Mouse (Mus musculus) right cerebral cortex, postnatal 25 days (tissue): Measurements from ENCODE around the gene Foxp4.
A peak's percentile ranks its signal among the peaks of the same experiment; 100 is the strongest.
"Not testable (repeated sequence)": the region's sequence is repeated elsewhere in the genome, so short reads cannot be mapped to it uniquely, and the experiment has no call there.

Experiments used
- DNase-seq: peaks from one replicate; pipeline ENCODE4 v3.0.0; 2022

Foxp4 gene

DNA sequence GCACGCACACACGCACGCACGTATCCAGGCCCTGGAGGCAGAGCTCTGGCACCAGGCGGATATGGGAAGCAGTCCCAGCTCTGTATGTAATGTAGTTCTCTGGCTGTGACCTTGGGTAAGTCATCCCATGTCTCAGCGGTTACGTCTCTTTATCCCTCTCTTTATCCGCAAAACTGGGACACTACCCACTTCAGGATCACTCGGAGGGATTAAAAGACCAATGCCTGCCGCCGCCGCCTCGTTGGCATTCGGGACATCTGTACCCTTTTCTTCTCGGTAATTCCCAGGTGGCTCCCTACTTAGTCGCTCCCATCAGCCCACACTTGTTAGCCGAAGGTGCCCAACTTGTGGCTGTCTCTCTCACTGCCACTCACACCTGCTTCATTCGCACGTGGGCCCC lies 35.2 kb downstream of the Foxp4 start:
- no peak for DNase-seq

DNA sequence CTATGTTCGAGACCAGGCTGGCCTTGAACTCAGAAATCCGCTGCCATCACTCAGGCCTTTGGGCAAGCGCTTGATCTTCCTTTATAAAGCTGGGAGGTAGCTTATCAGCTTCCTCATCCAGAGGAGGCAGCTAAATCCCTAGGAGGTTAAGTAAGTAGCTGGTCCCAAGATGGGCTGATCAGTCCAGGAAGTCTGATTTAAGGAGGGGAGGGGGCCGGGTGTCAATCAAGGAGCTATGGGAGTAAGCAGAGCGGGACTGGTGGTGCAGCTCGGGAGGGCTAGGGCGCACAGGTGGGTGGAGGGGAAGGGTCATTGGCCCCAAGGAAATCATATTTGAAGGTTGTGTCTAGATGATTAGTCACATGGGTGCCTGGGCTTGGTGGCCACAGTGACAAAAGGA lies 35.8 kb downstream of the Foxp4 start:
- DNase-seq = no peak

DNA sequence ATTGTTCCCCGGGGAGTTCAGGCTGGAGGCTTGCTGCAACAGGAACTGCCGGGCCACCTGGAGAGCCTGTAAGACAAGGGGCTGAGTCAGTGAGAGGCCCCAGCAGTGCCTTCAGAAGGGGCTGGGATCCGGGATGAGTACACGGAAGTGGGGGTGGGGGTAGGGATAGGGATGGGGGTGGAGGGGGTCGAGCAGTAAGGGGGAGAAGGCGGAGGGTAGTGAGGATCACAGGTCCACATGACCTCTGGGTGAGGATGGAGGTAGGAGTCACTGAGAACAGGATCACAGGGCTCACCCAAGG lies 36.3 kb downstream of the Foxp4 start:
- DNase-seq = no peak

DNA sequence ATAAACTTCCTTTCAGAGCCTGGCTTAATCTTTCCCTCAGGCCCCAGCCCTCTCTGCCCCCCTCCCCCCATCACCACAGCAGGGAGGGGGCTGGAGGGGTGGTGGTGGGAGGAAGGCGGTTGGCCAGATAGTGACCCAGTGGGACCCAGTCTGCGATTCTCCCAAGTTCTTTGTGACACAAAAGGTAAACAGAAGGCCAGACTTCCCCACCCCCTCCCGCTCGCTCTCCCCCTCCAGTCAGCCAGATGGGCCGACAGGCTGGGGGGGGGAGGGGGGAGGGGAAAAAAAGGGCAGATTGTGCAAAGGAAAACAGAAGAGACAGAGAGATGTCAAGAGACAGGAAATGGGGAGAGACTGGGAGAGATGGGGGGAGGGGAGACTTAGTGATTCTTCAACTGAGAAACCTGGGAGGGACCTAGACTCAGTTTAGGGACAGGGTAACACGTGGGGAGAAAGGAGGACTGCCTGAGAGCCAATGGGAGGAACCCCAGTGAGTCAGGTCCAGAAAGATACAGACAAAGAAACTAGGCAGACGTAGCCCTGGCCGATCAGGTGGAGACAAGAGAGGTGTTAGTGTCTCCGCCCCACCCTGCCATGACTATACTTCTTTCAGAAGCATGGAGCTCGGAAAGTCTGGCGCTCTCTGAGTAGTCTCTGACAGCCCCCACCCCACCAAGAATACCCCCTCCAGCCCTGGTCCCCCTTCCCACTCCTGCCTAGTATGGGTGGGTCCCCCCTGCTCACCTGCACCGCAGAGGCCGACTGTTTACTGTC lies 36.9 kb downstream of the Foxp4 start:
- DNase-seq = no peak

DNA sequence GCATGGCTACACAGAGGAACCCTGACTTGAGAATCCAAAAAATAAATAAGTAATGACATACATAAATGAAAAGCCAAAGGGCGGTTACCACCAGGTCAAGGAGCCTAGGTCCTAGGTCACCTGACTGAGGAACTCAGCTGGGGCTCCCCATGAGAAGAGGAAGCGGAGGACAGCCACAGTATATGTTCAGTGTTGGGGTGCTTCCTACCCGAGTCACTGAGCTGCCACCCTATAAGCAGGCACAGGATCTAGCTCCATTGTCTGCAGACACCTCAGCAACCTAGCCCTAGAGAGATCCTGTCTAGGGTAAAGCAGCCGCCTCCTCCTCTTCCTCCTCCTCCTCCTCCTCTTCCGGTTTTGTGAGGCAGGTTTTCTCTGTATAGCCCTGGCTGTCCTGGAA lies 41.3 kb downstream of the Foxp4 start:
- no peak for DNase-seq

DNA sequence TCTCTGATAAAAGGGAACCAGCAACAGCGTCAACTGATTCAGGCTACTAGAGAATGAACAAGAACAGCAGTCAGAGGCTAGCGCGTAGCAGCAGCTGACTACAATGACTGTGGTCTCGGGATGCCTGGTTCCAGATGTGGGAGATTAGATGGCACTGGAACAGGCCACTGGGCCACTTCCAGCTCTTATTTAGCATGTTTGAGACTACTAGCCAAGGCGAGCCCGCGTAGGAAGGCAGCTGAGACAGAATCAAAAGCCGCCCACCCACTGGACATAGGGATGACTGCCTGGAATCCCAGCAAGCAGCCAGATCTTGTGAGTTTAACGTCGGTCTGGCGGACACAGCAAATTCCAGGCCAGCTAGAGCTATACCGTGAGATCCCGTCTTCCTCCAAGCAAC lies 43.1 kb downstream of the Foxp4 start:
- DNase-seq = no peak

DNA sequence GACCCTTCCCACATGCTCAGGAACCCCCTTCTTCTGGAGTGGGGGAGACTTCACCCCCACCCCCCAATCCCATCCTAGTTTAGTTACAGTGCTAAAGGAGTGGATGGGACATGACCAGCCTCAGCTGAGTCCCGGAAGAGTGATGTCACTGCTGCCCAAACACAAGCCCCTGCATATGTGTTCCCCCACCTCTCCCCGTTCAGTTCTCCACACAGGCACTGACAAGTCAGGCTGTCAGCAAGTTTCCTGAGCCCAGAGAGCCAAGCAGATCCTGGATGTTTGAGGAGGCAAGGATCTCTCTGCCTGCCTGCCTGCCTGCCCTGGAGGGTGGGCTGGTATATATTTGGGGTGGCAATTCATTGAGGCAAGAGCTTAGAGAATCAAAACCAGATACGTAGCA lies 45.2 kb downstream of the Foxp4 start:
- peak; percentile 11 for DNase-seq

DNA sequence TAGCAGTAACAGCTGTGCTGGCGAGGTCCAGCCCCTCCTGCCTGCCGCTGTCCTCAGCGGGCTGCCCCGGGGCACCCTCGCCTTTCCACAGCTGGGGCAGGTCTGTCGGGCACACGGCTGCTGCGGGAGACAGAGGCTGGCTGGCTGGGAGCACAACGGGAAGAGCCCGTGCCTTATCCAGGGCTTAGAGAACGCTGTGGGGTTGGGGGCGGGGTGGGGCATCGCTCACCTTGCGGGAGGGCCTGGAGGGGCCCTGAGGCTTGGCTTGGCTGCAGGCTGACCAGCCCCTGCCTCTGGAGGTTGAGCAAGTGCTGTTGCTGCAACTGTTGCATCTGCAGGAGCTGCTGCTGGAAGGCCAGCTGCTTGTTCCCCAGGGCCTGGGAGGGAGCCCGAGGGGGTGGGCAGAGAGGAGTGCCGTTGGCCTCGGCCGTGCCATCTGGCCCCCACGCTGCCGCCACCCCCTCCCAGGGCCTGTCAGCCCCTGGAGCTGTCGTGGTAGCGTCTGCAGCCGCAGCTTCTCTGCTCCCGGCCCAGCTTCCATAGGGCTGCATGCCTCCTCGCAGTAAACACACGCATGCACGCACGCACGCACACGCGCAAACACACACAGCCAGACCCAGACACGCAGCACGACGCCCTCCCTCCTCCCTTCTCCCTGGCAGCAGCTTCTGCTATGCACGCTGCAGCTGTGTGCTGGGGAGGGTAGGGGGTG lies 45.9 kb downstream of the Foxp4 start:
- peak; percentile 79 for DNase-seq

DNA sequence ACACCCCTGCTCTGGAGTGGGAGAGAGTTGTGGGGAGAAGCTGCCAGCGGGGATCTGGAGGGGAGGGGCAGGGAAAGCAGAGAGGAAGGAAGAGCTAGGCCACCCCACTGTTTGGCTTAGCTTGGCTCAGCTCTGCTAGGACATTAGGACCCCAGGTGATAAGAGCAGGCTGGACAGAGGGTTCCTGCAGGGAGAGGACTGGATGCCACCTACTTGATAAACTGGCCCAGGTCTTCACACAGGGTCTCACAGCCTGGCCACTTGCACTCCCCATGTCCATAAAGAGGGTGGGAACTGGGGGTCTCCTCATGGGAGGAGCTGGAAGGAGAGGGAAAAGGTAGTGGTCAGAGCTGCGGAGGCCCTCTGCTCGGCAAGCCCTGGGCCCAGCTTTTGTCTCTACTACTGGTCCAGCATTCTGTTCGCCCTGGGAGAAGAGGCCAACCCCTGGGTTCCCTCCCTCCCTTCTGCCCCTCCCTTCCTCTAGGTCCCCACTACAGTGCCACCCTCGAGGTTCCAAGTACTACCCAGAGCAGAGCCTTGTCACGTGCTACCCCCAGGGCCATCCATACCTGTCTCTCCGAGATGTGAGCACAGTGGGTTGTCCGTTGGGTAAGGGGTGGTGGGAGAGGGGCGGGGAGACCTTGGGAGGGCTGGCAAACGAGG lies 46.6 kb downstream of the Foxp4 start:
- DNase-seq = peak; percentile 30

DNA sequence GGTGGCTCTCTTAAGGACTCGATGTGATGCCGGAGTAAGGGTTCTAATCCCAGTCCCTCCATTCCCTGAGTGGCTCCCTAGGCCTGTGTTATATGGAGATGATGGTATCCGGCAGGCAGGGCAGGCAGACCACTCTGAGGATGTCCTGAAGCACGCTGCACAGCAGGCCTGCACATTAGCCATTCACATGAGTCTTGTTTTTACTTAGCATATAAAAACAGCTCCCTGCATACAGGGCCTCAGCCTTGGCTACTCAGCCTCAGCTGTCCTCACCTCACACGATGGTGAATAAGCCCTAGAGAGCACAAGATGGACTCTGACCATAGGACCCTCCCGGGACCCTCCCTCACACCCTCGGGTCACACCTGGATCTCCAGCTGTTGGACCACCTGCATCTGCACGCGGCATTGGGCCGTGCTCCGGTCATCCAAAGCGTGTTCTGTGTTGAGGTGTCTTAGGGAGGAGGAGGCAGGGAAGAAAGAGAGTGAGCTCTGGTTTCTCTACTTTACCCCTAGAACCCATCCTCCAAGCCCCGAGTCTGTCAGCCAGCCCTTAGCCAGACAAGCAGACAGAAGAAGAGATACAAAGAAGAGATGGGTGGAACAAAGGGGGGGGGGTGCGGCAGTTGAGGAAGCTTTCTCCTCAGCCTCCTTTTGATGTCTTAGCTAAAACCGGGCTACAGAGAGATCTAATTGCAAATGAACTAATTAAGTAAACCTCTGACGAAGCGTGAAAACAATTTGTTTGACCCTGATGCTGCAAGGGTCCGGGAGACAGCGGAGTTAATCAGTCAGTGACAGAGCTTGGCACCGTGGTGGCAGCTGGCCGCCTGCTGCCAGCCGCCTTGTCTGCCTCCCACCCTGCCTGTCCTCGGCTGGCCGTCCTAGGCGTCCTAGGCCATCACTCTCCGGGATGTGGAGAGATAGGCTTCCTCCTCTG lies 47.4 kb downstream of the Foxp4 start:
- DNase-seq = peak; percentile 9

DNA sequence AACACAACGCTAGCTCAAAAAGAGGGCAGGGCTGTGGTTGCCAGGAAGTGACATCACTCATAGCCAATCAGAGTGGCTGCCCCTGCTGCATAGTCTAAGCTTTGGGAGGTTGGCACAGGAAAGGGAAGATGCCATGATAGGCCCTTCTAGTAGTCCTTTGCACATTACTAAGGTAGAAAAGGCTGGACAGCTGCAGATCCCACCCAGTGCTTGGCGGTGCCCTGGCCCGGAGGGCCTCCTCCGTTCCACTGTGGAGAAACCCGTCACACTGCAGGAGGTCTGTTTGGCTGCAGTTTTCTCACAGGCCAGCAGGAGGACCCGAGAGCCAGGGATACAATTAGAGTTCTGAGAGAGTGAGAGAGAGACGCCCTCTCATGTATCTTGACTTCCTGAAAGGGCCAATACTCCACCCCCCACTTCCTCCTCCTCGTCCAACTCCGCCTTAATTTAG lies 51.1 kb downstream of the Foxp4 start:
- DNase-seq = peak; percentile 85

DNA sequence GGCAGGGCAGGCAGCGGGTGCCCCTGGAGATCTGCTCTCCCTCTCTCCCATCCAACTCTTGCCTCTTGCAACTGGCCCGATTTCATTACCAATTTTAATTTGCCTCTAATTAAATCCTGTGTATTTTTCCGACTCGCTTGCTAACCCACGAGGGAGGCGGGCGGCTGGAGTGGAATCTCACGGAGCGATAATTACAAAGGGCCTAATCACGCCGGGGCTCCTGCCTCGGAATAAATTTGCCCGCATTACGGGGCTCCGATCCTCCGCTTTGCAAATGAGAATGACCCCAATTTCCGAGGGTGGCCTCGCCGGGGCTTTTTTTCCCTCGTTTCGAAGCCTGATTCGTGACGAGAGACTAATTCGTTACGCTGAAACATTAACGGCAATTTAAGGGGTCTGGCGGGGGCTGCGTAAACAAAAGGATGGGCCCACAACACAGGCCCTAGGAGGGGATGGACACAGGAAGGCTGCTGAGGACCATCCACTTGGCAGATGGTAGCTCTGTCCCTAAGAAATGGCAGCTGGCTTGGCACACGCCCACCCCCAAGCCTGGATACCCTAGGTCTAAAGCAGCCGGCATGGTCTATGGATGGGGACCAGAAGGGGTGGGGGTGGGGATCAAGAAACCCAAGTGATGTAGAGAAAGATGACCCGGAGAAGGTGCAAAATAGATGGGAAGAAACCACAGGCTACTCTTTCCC lies 52.0 kb downstream of the Foxp4 start:
- DNase-seq = no peak

DNA sequence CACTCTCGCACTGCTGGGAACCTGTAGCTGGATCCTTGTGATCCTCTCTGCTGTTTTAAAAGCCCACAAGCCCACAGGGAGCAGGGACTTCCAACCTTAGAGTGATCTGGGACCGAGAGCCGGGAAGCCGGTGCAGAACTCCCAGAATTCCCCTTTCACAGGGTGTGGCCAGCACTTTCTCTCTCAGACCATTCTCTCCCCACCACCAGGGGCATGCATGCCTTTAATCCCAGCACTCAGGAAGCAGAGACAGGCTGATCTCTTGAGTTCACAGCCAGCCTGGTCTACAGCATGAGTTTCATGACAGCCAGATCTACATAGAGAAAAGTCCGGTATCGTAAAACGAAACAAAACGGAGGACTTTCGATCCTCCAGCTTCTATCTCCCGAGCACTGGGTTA lies 54.6 kb downstream of the Foxp4 start:
- DNase-seq = no peak

DNA sequence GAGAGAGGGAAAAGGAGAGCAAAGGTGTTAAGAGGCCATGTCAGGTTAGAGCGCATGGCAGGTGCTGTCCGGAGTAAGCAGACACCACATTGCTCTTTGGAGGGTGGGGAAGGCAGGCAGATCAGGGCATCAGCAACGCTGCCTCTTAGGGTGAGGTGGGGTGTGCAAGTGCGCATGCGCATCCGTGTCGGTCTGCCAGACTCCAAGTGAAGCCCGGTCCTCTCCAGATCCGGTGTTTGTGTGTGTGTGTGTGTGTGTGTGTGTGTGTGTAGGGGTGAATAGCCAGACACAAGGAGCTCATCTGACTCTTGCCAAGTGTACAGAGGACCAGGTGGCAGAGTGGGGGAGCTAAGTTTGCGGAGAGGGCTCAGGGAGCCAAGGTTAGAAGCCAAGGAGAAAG lies 58.4 kb downstream of the Foxp4 start:
- DNase-seq = no peak

DNA sequence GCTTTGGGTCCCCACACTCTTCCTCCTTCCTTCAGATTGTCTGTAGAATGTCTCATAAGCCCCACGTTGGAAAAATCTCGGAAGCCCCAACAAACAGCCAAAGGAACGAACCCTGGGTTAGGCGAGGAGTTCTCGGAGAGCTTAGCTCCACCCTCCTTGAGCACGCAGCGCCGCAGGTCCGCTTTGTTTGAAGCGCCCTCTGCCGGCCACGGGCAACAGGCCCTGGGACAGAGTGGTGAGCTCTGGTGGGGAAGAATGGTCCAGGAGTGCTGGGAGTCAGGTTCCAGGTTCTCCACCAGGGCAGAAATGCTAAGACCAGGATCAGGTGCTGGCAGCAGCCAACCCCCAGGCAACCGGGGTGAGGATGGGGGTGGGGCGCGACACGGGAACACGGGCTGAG lies 59.9 kb downstream of the Foxp4 start:
- peak; percentile 82 for DNase-seq

DNA sequence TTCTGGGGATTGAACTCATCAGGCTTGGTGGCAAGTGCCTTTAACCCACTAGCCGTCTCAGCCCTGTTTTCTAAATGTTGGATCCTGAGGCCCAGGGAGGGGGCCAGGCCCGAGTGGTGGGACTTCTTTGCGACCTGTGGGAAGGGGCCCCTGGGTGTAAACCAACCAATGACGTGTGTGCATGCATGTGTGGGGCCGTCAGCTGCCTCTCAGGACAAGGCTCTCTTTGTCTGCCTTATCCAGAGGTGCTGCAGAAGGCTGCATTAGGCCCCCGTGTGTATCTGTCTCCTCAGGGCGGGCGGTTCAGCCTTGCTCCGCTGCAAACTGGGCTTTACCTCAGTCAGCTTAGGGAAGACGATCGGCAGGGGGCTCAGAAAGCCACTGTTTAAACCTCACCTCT lies 61.0 kb downstream of the Foxp4 start:
- DNase-seq = no peak

DNA sequence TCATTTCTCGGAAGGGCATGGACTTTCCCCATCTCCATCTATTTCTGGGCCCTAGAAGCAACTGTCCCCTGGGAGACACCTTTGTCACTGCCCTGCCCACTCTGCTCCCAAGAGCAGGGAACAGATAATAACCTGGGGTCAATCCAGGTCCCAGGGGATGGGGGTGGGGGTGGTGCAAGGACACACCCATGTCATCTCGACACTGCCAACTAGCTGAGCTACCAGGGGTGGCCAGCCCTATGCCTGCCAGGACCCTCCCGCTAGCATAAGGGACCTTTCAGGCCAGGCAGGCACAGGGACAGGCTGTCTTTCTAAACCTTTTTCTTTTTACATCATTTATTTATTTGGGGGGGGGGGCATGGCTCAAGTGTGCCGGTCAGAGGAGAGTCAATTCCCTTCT lies 61.4 kb downstream of the Foxp4 start:
- no peak for DNase-seq

DNA sequence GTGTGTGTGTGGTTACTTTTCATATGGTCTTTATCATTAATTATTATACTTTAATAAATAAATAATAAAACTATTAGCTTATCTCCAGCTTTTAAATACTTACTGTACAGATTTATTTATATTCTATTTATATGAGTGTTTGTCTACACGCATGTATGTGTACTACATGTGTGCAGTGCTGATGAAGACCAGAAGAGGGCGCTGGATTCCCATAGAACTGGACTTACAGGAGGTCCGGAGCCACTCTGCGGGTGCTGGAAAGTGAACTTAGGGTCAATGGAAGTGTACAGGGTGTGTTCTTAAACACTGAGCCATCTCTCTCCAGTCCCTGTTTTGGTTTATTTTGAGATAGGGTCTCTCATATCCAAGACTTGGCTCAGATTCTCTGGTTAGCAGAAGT lies 68.9 kb downstream of the Foxp4 start:
- DNase-seq = no peak

DNA sequence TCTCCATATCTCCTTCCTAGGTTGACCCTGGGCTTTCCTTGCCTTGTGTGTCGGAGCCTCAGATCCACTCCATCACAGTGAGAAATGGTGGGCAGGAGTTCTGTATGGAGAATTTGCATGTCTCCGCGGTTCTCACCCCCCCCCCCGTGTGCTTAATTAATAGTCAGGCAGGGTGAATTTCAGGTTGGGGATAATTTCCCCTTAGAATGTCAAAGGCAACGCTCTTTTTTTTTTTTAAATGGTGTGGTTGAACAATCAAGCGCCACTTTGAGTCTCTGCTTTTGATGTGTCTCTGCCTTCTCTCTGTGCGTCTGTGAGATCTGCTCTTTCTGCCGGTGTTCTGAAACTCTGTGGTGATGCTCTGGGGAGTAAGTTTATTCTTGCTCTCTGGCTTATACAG lies 69.5 kb downstream of the Foxp4 start:
- no peak for DNase-seq

DNA sequence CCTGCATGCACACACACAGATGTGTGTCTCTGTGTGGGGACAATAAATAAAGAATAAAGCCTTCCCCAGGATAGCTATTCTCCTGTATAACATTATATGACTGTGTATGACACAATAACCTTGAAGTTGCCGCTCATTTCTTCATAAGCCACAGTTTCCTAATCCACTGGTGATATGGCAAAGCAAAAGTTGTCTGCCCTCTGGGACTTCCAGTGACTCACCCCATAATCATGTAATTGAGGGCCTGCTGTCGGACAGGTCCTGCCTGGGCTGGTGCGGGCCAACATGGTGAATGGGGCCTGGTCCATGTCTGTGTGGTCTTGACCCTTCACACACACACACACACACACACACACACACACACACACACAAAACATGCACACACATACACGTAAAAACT lies 70.7 kb downstream of the Foxp4 start:
- no peak for DNase-seq

DNA sequence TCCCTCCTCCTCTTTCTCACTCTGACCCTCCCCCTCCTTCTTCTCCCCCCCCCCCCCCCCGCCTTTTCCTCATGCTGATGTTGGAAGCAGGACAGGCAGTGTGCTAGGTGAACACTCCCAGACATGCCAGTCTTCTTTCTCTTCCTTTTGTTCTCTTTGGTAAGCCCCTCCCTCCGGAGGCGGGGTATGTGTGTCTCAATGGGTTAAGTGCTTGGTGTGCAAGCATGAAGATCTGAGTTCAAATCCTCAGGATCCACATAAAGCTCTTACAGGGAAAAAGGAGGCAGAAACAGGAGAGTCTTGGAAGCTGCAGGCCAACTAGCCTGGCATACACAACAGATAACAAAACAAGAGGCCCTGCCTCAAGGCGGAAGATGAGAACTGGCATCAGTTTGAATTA lies 71.1 kb downstream of the Foxp4 start:
- DNase-seq = no peak

DNA sequence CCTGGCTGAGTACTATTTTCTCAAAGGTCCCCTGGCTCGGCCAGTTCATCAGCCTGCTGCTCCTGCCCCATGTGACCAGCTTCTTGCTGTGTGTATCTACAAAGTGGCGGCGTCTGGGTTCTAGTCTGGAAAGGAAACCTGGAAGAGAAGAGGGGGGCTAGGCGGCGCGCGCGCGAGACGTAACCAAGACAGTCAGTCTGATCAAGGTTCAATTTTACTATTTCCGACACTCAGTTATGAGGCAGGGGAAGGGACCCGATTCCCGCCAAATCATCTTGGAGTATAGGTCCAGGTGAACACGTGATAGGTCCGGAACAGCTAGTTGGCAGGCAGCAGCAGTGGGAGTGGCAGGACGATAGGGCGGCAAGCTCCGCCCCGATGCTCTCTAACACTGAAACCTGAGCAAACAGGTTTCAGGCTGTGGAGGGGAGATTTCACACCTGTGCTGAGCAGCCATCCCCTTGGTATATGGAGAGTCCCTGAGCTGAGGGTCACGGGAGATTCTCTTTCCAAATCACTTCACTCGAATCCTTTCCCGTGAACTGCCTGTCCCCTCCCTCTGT lies 72.6 kb downstream of the Foxp4 start:
- not testable (repeated sequence) for DNase-seq
